Mouse (Mus musculus): ENCODE results near the gene 4930519P11Rik. TPM values are rescaled to one million over a fixed set of nuclear protein-coding genes. Genes with fewer than 3 reads are reported as not detected.

4930519P11Rik gene
- total RNA-seq, 1 experiment from 2014 or later = 5.4 TPM

GRCm38 (mm10) chr2:154567766-154568165 lies 45.5 kb downstream of the 4930519P11Rik start:
- ATAC-seq (ENCODE audit: extremely low read depth, insufficient number of reproducible peaks, low FRiP score, poor library complexity, severe bottlenecking) = no peak

GRCm38 (mm10) chr2:154566641-154567040 lies 46.6 kb downstream of the 4930519P11Rik start:
- no peak for ATAC-seq (ENCODE audit: extremely low read depth, insufficient number of reproducible peaks, low FRiP score, poor library complexity, severe bottlenecking)

DNA sequence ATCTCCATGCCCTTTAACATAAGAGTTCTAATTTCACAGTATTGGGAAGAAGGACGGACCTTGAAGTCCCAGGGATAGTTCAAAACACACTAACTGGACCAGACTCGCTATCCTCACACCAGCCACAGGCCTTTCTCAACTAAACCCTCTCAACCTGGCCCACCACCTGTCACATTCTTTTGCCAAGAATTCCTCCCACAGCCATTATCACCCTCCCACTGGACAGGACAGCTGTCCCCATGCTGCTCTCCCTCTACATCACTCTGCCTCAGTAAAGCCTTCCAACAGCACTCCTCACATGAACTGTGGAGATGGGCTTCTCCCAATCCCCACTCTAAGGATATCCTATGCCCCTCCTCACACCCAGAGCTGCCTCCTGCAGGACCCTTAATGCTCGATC lies 47.7 kb downstream of the 4930519P11Rik start:
- ATAC-seq (ENCODE audit: extremely low read depth, insufficient number of reproducible peaks, low FRiP score, poor library complexity, severe bottlenecking) = no peak

- ATAC-seq (ENCODE audit: extremely low read depth, insufficient number of reproducible peaks, low FRiP score, poor library complexity, severe bottlenecking) = no peak
These were observed 49.5 kb downstream of the 4930519P11Rik start for GRCm38 (mm10) chr2:154563612-154564170.

Other genes with a start within 250 kb of the 4930519P11Rik start
- 9.8 and 10.1 TPM in 2 replicates for gene Cdk5rap1, start 240.4 kb downstream of the 4930519P11Rik start, total RNA-seq (2017)
- 0.86 and 2.4 TPM in 2 replicates for gene Snta1, start 205.3 kb downstream of the 4930519P11Rik start, total RNA-seq (2017)
- 23.9 and 24.7 TPM in 2 replicates for gene Cbfa2t2, start 177.0 kb downstream of the 4930519P11Rik start, total RNA-seq (2017)
- 1.2 TPM in 1 of 2 replicates, not detected in the other for gene 1700003F12Rik, start 66.4 kb downstream of the 4930519P11Rik start, total RNA-seq (2017)
- 0.25 TPM in 1 of 2 replicates, not detected in the other for gene Actl10, start 61.7 kb downstream of the 4930519P11Rik start, total RNA-seq (2017)
- not detected in 2 replicates for gene Necab3, start 54.5 kb downstream of the 4930519P11Rik start, total RNA-seq (2017)
- gene E2f1, start 43.5 kb downstream of the 4930519P11Rik start, total RNA-seq (2017) = 0.98 and 1.5 TPM in 2 replicates
- 7.4 and 10.9 TPM in 2 replicates for gene Pxmp4, start 9.7 kb downstream of the 4930519P11Rik start, total RNA-seq (2017)
- 3.3 and 4.3 TPM in 2 replicates for gene Zfp341, start 140 bp downstream of the 4930519P11Rik start, total RNA-seq (2017)
- gene Chmp4b, start 38.3 kb upstream of the 4930519P11Rik start, total RNA-seq (2017) = 151 and 159 TPM in 2 replicates
- not detected in 2 replicates for gene Gm14214, start 156.6 kb upstream of the 4930519P11Rik start, total RNA-seq (2017)
- 106 and 108 TPM in 2 replicates for gene Raly, start 177.7 kb upstream of the 4930519P11Rik start, total RNA-seq (2017)
- not detected in 2 replicates for gene a, start 178.0 kb upstream of the 4930519P11Rik start, total RNA-seq (2017)

Measured in neutrophil, adult 5-6 weeks (primary cell).